Mouse (Mus musculus) cerebellum, postnatal 36 days (tissue): ENCODE results near the gene Coasy.

Experiments
- DNase-seq, 2 experiments: peaks; one replicate each; pipeline ENCODE4 v3.0.0; 2021 to 2022; ENCODE audit warnings: mixed read lengths in 2 of 2

Coasy gene

GRCm38 (mm10) chr11:101134217-101134865 is 52.0 kb downstream of the Coasy start:
- peak in 1 of 2 experiments; percentile 35 for DNase-seq
